Mouse (Mus musculus) spleen, adult 2 months (tissue): ENCODE measurements around the gene Akap9.

Experiments used
- CTCF ChIP-seq: fragments of 200-500 bp; IDR thresholded peaks from 2 replicates; pipeline ENCODE4 v1.5.1; 2011; ENCODE audit warnings: mild to moderate bottlenecking, inconsistent platforms; ENCODE audit not compliant: insufficient read depth, insufficient read length, insufficient replicate concordance; ENCODE audit errors: extremely low read depth
- POLR2A ChIP-seq: fragments of 200-500 bp; IDR thresholded peaks from 2 replicates; pipeline ENCODE4 v1.6.1; 2011; ENCODE audit warnings: low read depth, low read length, inconsistent platforms

GRCm38 (mm10) chr5:3969114-3969513 is 41.3 kb downstream of the Akap9 start:
- TF ChIP-seq CTCF (no peak), POLR2A (no peak)
